In genomic region chr3:9101240-9101639, GRCm38 (mm10) we compare ENCODE assay signal across 28 mouse cellular contexts.
DNase-seq lines count a peak whose midpoint lies in the region; ATAC-seq and TF ChIP-seq lines count a peak whose summit lies in the region.
"Had no signal": no experiment of that assay in that cellular context is flagged by ENCODE, and none has a peak within 500 bp of the region (broad histone marks: within the 10 kb centered on the region; RNA-seq: fewer than 3 reads in every experiment).

No protein-coding gene starts in this region.

- no peaks in the 10 kb centered on the region for H3K36me3 ChIP-seq in lung, embryonic 15.5 days
- H3K36me3 ChIP-seq in intestine, embryonic 14.5 days (ENCODE audit: control insufficient read depth, insufficient read depth, low read length): no peaks in the 10 kb centered on the region
- H3K36me3 ChIP-seq in stomach, embryonic 14.5 days (ENCODE audit: control insufficient read depth, insufficient read depth, low read length): no peaks in the 10 kb centered on the region
- H3K36me3 ChIP-seq in kidney, adult 2 months (ENCODE audit: control insufficient read depth, insufficient read depth, low read length): no peaks in the 10 kb centered on the region
- H3K36me3 ChIP-seq: embryonic facial prominence, embryonic 12.5 days; hindbrain, embryonic 10.5 days; hindbrain, embryonic 15.5 days; kidney, embryonic 15.5 days; liver, embryonic 12.5 days; midbrain, embryonic 12.5 days; neural tube, embryonic 13.5 days had no signal

- H3K4me2 ChIP-seq in lung, embryonic 15.5 days: no peak overlapping the region
- no peak overlapping the region for H3K4me2 ChIP-seq in intestine, embryonic 14.5 days (ENCODE audit: low read length)
- no peak overlapping the region for H3K4me2 ChIP-seq in stomach, embryonic 14.5 days (replicated peaks; ENCODE audit: low read depth, low read length)
- H3K4me2 ChIP-seq: embryonic facial prominence, embryonic 12.5 days; hindbrain, embryonic 15.5 days; kidney, embryonic 15.5 days; liver, embryonic 12.5 days; midbrain, embryonic 12.5 days; neural tube, embryonic 13.5 days had no signal

- H3K4me1 ChIP-seq in lung, embryonic 15.5 days: no peaks in the 10 kb centered on the region
- peaks cover 3% of the 10 kb centered on the region; the same call in 1 of the 2 replicates for H3K4me1 ChIP-seq in intestine, embryonic 14.5 days (replicated peaks; ENCODE audit: control insufficient read depth, insufficient read depth, low read length)
- H3K4me1 ChIP-seq in stomach, embryonic 14.5 days (ENCODE audit: control insufficient read depth, insufficient read depth, low read length): peaks cover 7% of the 10 kb centered on the region; the same call in 1 of the 2 replicates
- no peaks in the 10 kb centered on the region for H3K4me1 ChIP-seq in kidney, adult 2 months (ENCODE audit: control insufficient read depth, insufficient read depth, low read length)
- H3K4me1 ChIP-seq: embryonic facial prominence, embryonic 12.5 days; hindbrain, embryonic 15.5 days; midbrain, embryonic 12.5 days; neural tube, embryonic 13.5 days had no signal

- TF ChIP-seq POLR2A in kidney, adult 2 months (IDR thresholded peaks at IDR 0.05; ENCODE audit: low read depth, low read length): no peak

- H3K27ac ChIP-seq in lung, embryonic 15.5 days: 0 out of 2 replicates have a peak overlapping the region, but pooled peaks have one; percentile 49
- H3K27ac ChIP-seq in intestine, embryonic 14.5 days (ENCODE audit: low read depth): peak overlapping the region; percentile 38; the same call in 1 of the 2 replicates
- H3K27ac ChIP-seq in stomach, embryonic 14.5 days (ENCODE audit: low read length): no peak overlapping the region
- no peak overlapping the region for H3K27ac ChIP-seq in kidney, adult 2 months (ENCODE audit: insufficient read depth, low read depth, low read length)
- H3K27ac ChIP-seq: embryonic facial prominence, embryonic 12.5 days; hindbrain, embryonic 10.5 days; hindbrain, embryonic 15.5 days; kidney, embryonic 15.5 days; liver, embryonic 12.5 days; midbrain, embryonic 12.5 days; neural tube, embryonic 13.5 days had no signal

- H3K4me3 ChIP-seq in lung, embryonic 15.5 days: no peak overlapping the region
- no peak overlapping the region for H3K4me3 ChIP-seq in intestine, embryonic 14.5 days (ENCODE audit: low read depth, low read length)
- no peak overlapping the region for H3K4me3 ChIP-seq in stomach, embryonic 14.5 days (ENCODE audit: low read depth, low read length)
- no peak overlapping the region for H3K4me3 ChIP-seq in kidney, adult 2 months (ENCODE audit: insufficient read depth, low read depth, low read length)
- H3K4me3 ChIP-seq: embryonic facial prominence, embryonic 12.5 days; hindbrain, embryonic 10.5 days; hindbrain, embryonic 15.5 days; kidney, embryonic 15.5 days; liver, embryonic 12.5 days; megakaryocyte, embryonic 14.5 days; midbrain, embryonic 12.5 days; neural tube, embryonic 13.5 days had no signal

- 0 out of 2 replicates have a peak, but pooled peaks have one; percentile 24 for ATAC-seq in lung, embryonic 15.5 days (ENCODE audit: borderline replicate concordance, extremely low read depth, low FRiP score, low TSS enrichment)
- peak; percentile 78 for ATAC-seq in intestine, embryonic 14.5 days (replicated peaks; ENCODE audit: low FRiP score, low TSS enrichment, low read depth)
- ATAC-seq in stomach, embryonic 14.5 days (ENCODE audit: insufficient number of reproducible peaks, insufficient read depth, low FRiP score, low read depth): peak; percentile 57; the same call in 1 of the 2 replicates
- ATAC-seq: forebrain, embryonic 16.5 days; inflammation-experienced regulatory T-cells, adult 6 months; liver, embryonic 12.5 days; liver, postnatal 0 days had no signal

- no peak for TF ChIP-seq CTCF in kidney, adult 2 months (conservative IDR thresholded peaks at IDR 0.05; ENCODE audit: insufficient read depth, insufficient read length, low read depth, low read length)

- no peaks in the 10 kb centered on the region for H3K9me3 ChIP-seq in lung, embryonic 15.5 days
- no peaks in the 10 kb centered on the region for H3K9me3 ChIP-seq in intestine, embryonic 14.5 days (ENCODE audit: control insufficient read depth, low read length)
- no peaks in the 10 kb centered on the region; the same call in 1 of the 2 replicates for H3K9me3 ChIP-seq in stomach, embryonic 14.5 days (ENCODE audit: control insufficient read depth, low read depth, low read length)
- H3K9me3 ChIP-seq: embryonic facial prominence, embryonic 12.5 days; hindbrain, embryonic 15.5 days; kidney, embryonic 15.5 days; liver, embryonic 12.5 days; megakaryocyte, embryonic 14.5 days; midbrain, embryonic 12.5 days; neural tube, embryonic 13.5 days had no signal

- WGBS in lung, embryonic 15.5 days: 37% methylated on average over 3 of the region's 3 CpGs
- 48% methylated on average over 3 of the region's 3 CpGs for WGBS in intestine, embryonic 14.5 days
- 33% methylated on average over 3 of the region's 3 CpGs for WGBS in stomach, embryonic 14.5 days
- whole genome bisulfite sequencing in kidney, adult 2 months: 40% methylated on average over 3 of the region's 3 CpGs

- DNase-seq in lung, postnatal 4 days: no peak
- DNase-seq in intestine, embryonic 14.5 days (ENCODE audit: low spot score): no peak
- no peak for DNase-seq in MN1 (ENCODE audit: low spot score)
- no peak for DNase-seq in kidney, adult 2 months
- DNase-seq in cerebellum, adult 11-12 months: no peak
- DNase-seq: adrenal gland, postnatal 10 days; cerebellum, adult 9-10 months; embryo, embryonic 11 days; gastrocnemius, postnatal 10 days; heart, postnatal 14 days; kidney, postnatal 36 days; left cerebral cortex, postnatal 4 days; liver, postnatal 0 days; right cerebral cortex, postnatal 4 days; thymus, adult 2 months; thymus, postnatal 36 days had no signal

- no peak overlapping the region for H3K9ac ChIP-seq in lung, embryonic 15.5 days
- no peak overlapping the region for H3K9ac ChIP-seq in intestine, embryonic 14.5 days (ENCODE audit: low read length)
- no peak overlapping the region for H3K9ac ChIP-seq in stomach, embryonic 14.5 days (replicated peaks; ENCODE audit: low read depth, low read length)
- H3K9ac ChIP-seq: embryonic facial prominence, embryonic 12.5 days; hindbrain, embryonic 15.5 days; kidney, embryonic 15.5 days; liver, embryonic 12.5 days; liver, postnatal 0 days; midbrain, embryonic 12.5 days; neural tube, embryonic 13.5 days had no signal

- H3K27me3 ChIP-seq in lung, embryonic 15.5 days: no peaks in the 10 kb centered on the region
- H3K27me3 ChIP-seq in intestine, embryonic 14.5 days (replicated peaks; ENCODE audit: control insufficient read depth, insufficient read depth, low read length): no peaks in the 10 kb centered on the region
- H3K27me3 ChIP-seq in stomach, embryonic 14.5 days (ENCODE audit: control insufficient read depth, insufficient read depth, low read length): no peaks in the 10 kb centered on the region
- no peaks in the 10 kb centered on the region for H3K27me3 ChIP-seq in kidney, adult 2 months (replicated peaks; ENCODE audit: control insufficient read depth, insufficient read depth, low read length)
- H3K27me3 ChIP-seq: embryonic facial prominence, embryonic 12.5 days; hindbrain, embryonic 15.5 days; kidney, embryonic 15.5 days; liver, embryonic 12.5 days; midbrain, embryonic 12.5 days; neural tube, embryonic 13.5 days had no signal

Comparison
In these comparisons a context has a peak if more than half of its experiments do, and no peak if none do; other contexts are left out.
1. ATAC-seq: peak in every context shown above with its lines; median percentile 78 in intestine, embryonic 14.5 days; 57 in stomach, embryonic 14.5 days; 24 in lung, embryonic 15.5 days.
2. H3K27ac ChIP-seq: peak in lung, embryonic 15.5 days (single experiment) and intestine, embryonic 14.5 days (single experiment); none in stomach, embryonic 14.5 days (single experiment) and kidney, adult 2 months (single experiment).